Mouse (Mus musculus): Measurements from ENCODE around the gene A630095N17Rik.

DNA sequence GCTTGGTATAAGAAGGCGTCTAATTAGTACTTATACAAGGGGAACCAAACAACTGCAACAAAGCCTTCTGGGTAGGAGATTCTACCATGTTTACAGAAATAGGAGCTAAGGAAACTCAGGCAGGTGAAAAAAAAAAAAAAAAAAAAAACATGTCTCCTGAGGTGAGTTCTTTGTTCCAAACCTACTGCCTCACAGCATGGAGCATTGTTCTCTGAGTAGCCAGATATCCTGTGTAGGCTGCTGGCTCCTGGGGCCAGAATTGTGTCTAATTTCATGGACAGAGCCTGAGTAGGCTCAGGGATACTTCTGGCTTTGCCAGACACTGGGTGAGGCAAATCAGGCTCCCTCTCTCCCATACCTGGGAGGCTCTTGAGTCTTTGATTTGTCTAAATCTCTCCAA is 4.2 kb downstream of the A630095N17Rik start:
- TF ChIP-seq CTCF (IDR thresholded peaks at IDR 0.05; ENCODE audit: low read depth, low read length), result no peak
- TF ChIP-seq POLR2A (IDR thresholded peaks at IDR 0.05; ENCODE audit: borderline replicate concordance, low read depth, low read length), result no peak

All from bone marrow macrophage, adult 2 months (primary cell).